8 mouse cellular contexts compared by ENCODE assay signal in genomic region chr10:57796057-57796456, GRCm38 (mm10). TPM values are rescaled to one million over a fixed set of nuclear protein-coding genes. Genes with fewer than 3 reads are reported as not detected.
DNase-seq lines count a peak whose midpoint lies in the region; ATAC-seq and TF ChIP-seq lines count a peak whose summit lies in the region.

No protein-coding gene starts in this region.

- no peak for TF ChIP-seq POLR2A in small intestine, adult 2 months (IDR thresholded peaks at IDR 0.05; ENCODE audit: low read depth, low read length)

- peaks cover 10% of the 10 kb centered on the region for H3K4me1 ChIP-seq in lung, embryonic 15.5 days
- H3K4me1 ChIP-seq in small intestine, adult 2 months (ENCODE audit: control insufficient read depth, insufficient read depth, insufficient read length, low read length), result peaks cover 2% of the 10 kb centered on the region; the same call in 1 of the 2 replicates

- H3K4me3 ChIP-seq in lung, embryonic 15.5 days, result no peak overlapping the region
- H3K4me3 ChIP-seq in small intestine, adult 2 months (ENCODE audit: low read depth, low read length), result peak overlapping the region; percentile 42; the same call in 1 of the 2 replicates

- no peaks in the 10 kb centered on the region for H3K36me3 ChIP-seq in lung, embryonic 15.5 days
- peaks cover 2% of the 10 kb centered on the region; the same call in 1 of the 2 replicates for H3K36me3 ChIP-seq in small intestine, adult 2 months (ENCODE audit: control insufficient read depth, insufficient read depth, low read length)

- no peaks in the 10 kb centered on the region for H3K27me3 ChIP-seq in lung, embryonic 15.5 days
- no peaks in the 10 kb centered on the region for H3K27me3 ChIP-seq in small intestine, adult 2 months (ENCODE audit: control insufficient read depth, insufficient read depth, low read length)

- peak overlapping the region; percentile 88 for H3K4me2 ChIP-seq in lung, embryonic 15.5 days

- 0 out of 2 replicates have a peak overlapping the region, but pooled peaks have one; percentile 4 for H3K27ac ChIP-seq in lung, embryonic 15.5 days
- H3K27ac ChIP-seq in small intestine, adult 2 months (ENCODE audit: insufficient read depth, low read depth, low read length), result peak overlapping the region; percentile 91

- WGBS in lung, embryonic 15.5 days, result 38% methylated on average over 4 of the region's 4 CpGs
- WGBS in small intestine, adult 2 months, result 9% methylated on average over 4 of the region's 4 CpGs

- H3K9me3 ChIP-seq in lung, embryonic 15.5 days, result no peaks in the 10 kb centered on the region

- no peak for ATAC-seq in lung, embryonic 15.5 days (ENCODE audit: borderline replicate concordance, extremely low read depth, low FRiP score, low TSS enrichment)

- TF ChIP-seq CTCF in small intestine, adult 2 months (IDR thresholded peaks at IDR 0.05; ENCODE audit: extremely low read depth, insufficient read length, insufficient replicate concordance, low read depth, low read length), result peak; percentile 49; the same call in 1 of the 2 replicates

- DNase-seq in gastrocnemius, adult 18-20 months (ENCODE audit: low spot score), result peak; percentile 9
- no peak for DNase-seq in gastrocnemius, adult 8-10 months (ENCODE audit: low spot score in 2 of 2)
- DNase-seq in cerebellum, postnatal 10 days, result peak; percentile 47 to 63
- peak; percentile 14 to 24 for DNase-seq in heart, adult 9 months (ENCODE audit: low spot score in 2 of 2)
- peak; percentile 78 for DNase-seq in kidney, adult 9 months
- DNase-seq in right cerebral cortex, postnatal 36 days (ENCODE audit: low spot score in 2 of 2), result no peak

- no peak overlapping the region for H3K9ac ChIP-seq in lung, embryonic 15.5 days

RNA-seq across cellular contexts. Expression of gene Smpdl3a, which starts 1.9 kb away (rescaled TPM):
- total RNA-seq in gastrocnemius, adult 18-20 months (2021), result 10 to 100 TPM; 79.2 to 79.3 TPM
- 10 to 100 TPM; 82.1 to 88.0 (median 82.5) TPM for total RNA-seq in gastrocnemius, adult 8-10 months (2022)
- polyA plus RNA-seq in lung, embryonic 15.5 days (2015; fragmentation: Nextera tagmentation; extraction: Ambion mirVana), result 22.8 and 24.3 TPM in 2 replicates
- polyA plus RNA-seq in small intestine, adult 2 months (2012; rRNA removed), result 134 and 225 TPM in 2 replicates

RNA-seq across cellular contexts. Expression of gene Fabp7, which starts 11.4 kb away (rescaled TPM):
- not detected for total RNA-seq in gastrocnemius, adult 18-20 months (2021)
- total RNA-seq in gastrocnemius, adult 8-10 months (2022), result not detected
- polyA plus RNA-seq in lung, embryonic 15.5 days (2015; fragmentation: Nextera tagmentation; extraction: Ambion mirVana), result 12.0 and 13.9 TPM in 2 replicates
- polyA plus RNA-seq in small intestine, adult 2 months (2012; rRNA removed), result not detected in 2 replicates

Comparison
In these comparisons a context has a peak if more than half of its experiments do, and no peak if none do; other contexts are left out.
1. DNase-seq: peak in gastrocnemius, adult 18-20 months (single experiment), cerebellum, postnatal 10 days (2 of 2), heart, adult 9 months (2 of 2) and kidney, adult 9 months (single experiment); none in gastrocnemius, adult 8-10 months (0 of 2) and right cerebral cortex, postnatal 36 days (0 of 2).